Mouse (Mus musculus): ENCODE measurements around the gene Htra1. TPM values are rescaled to one million over a fixed set of nuclear protein-coding genes. Genes with fewer than 3 reads are reported as not detected.

The Htra1 gene
- total and polyA plus RNA-seq, 3 experiments, result not detected

GRCm38 (mm10) chr7:131009178-131009577, 73.3 kb downstream of the Htra1 start:
- Histone ChIP-seq H3K4me3 (ENCODE audit: low read depth, low read length) (no peak overlapping the region), H3K9me3 (replicated peaks) (peaks cover 22% of the 10 kb centered on the region), H3K4me1 (ENCODE audit: insufficient read depth, low read depth, low read length) (no peaks in the 10 kb centered on the region), H3K27me3 (ENCODE audit: insufficient read depth, low read length) (no peaks in the 10 kb centered on the region), H3K36me3 (replicated peaks) (no peaks in the 10 kb centered on the region)
- ATAC-seq (ENCODE audit: extremely low read depth, insufficient number of reproducible peaks, low FRiP score, poor library complexity, severe bottlenecking) (no peak), DNase-seq (ENCODE audit: low spot score) (no peak)
- TF ChIP-seq GATA1 (IDR thresholded peaks at IDR 0.05; ENCODE audit: borderline replicate concordance, low read length) (no peak), CTCF (IDR thresholded peaks at IDR 0.05; ENCODE audit: low read depth, low read length) (no peak), POLR2AphosphoS5 (IDR thresholded peaks at IDR 0.05; ENCODE audit: insufficient replicate concordance, low read depth, low read length) (no peak), GATA2 (IDR thresholded peaks at IDR 0.05; ENCODE audit: borderline replicate concordance, low read depth, low read length) (no peak), TAL1 (conservative IDR thresholded peaks at IDR 0.05; ENCODE audit: low read depth, low read length) (no peak)

GRCm38 (mm10) chr7:131011901-131012300, 76.0 kb downstream of the Htra1 start:
- H3K4me1 ChIP-seq (ENCODE audit: insufficient read depth, low read depth, low read length), result no peaks in the 10 kb centered on the region

GRCm38 (mm10) chr7:131019181-131019580, 83.3 kb downstream of the Htra1 start:
- Histone ChIP-seq H3K36me3 (replicated peaks) (no peaks in the 10 kb centered on the region), H3K4me3 (ENCODE audit: low read depth, low read length) (no peak overlapping the region), H3K9me3 (replicated peaks) (peaks cover 18% of the 10 kb centered on the region), H3K27me3 (ENCODE audit: insufficient read depth, low read length) (no peaks in the 10 kb centered on the region), H3K4me1 (ENCODE audit: insufficient read depth, low read depth, low read length) (no peaks in the 10 kb centered on the region)
- TF ChIP-seq GATA2 (IDR thresholded peaks at IDR 0.05; ENCODE audit: borderline replicate concordance, low read depth, low read length) (no peak), POLR2AphosphoS5 (IDR thresholded peaks at IDR 0.05; ENCODE audit: insufficient replicate concordance, low read depth, low read length) (no peak), CTCF (IDR thresholded peaks at IDR 0.05; ENCODE audit: low read depth, low read length) (no peak), GATA1 (IDR thresholded peaks at IDR 0.05; ENCODE audit: borderline replicate concordance, low read length) (no peak), TAL1 (conservative IDR thresholded peaks at IDR 0.05; ENCODE audit: low read depth, low read length) (no peak)
- ATAC-seq (ENCODE audit: extremely low read depth, insufficient number of reproducible peaks, low FRiP score, poor library complexity, severe bottlenecking) (no peak), DNase-seq (ENCODE audit: low spot score) (no peak)

More at GRCm38 (mm10) chr7:131011901-131012300, 76.0 kb downstream of the Htra1 start:
- DNase-seq (ENCODE audit: low spot score) (no peak), ATAC-seq (ENCODE audit: extremely low read depth, insufficient number of reproducible peaks, low FRiP score, poor library complexity, severe bottlenecking) (no peak)
- Histone ChIP-seq H3K27me3 (ENCODE audit: insufficient read depth, low read length) (no peaks in the 10 kb centered on the region), H3K9me3 (replicated peaks) (peaks cover 6% of the 10 kb centered on the region), H3K36me3 (replicated peaks) (no peaks in the 10 kb centered on the region), H3K4me3 (ENCODE audit: low read depth, low read length) (no peak overlapping the region)
- TF ChIP-seq TAL1 (conservative IDR thresholded peaks at IDR 0.05; ENCODE audit: low read depth, low read length), result no peak
- TF ChIP-seq GATA1 (IDR thresholded peaks at IDR 0.05; ENCODE audit: borderline replicate concordance, low read length), result no peak
- no peak for TF ChIP-seq GATA2 (IDR thresholded peaks at IDR 0.05; ENCODE audit: borderline replicate concordance, low read depth, low read length)
- TF ChIP-seq POLR2AphosphoS5 (IDR thresholded peaks at IDR 0.05; ENCODE audit: insufficient replicate concordance, low read depth, low read length), result no peak
- TF ChIP-seq CTCF (IDR thresholded peaks at IDR 0.05; ENCODE audit: low read depth, low read length), result no peak

- no peaks in the 10 kb centered on the region for H3K27me3 ChIP-seq (ENCODE audit: insufficient read depth, low read length)
- ATAC-seq (ENCODE audit: extremely low read depth, insufficient number of reproducible peaks, low FRiP score, poor library complexity, severe bottlenecking), result no peak
- no peaks in the 10 kb centered on the region for H3K4me1 ChIP-seq (ENCODE audit: insufficient read depth, low read depth, low read length)
- no peaks in the 10 kb centered on the region for H3K36me3 ChIP-seq (replicated peaks)
- TF ChIP-seq GATA2 (IDR thresholded peaks at IDR 0.05; ENCODE audit: borderline replicate concordance, low read depth, low read length), result no peak
- no peak for TF ChIP-seq POLR2AphosphoS5 (IDR thresholded peaks at IDR 0.05; ENCODE audit: insufficient replicate concordance, low read depth, low read length)
- no peak for TF ChIP-seq GATA1 (IDR thresholded peaks at IDR 0.05; ENCODE audit: borderline replicate concordance, low read length)
- DNase-seq (ENCODE audit: low spot score), result no peak
- no peak overlapping the region for H3K4me3 ChIP-seq (ENCODE audit: low read depth, low read length)
- H3K9me3 ChIP-seq (replicated peaks), result peaks cover 45% of the 10 kb centered on the region
Measured at GRCm38 (mm10) chr7:131024807-131025206, 88.9 kb downstream of the Htra1 start.

DNA sequence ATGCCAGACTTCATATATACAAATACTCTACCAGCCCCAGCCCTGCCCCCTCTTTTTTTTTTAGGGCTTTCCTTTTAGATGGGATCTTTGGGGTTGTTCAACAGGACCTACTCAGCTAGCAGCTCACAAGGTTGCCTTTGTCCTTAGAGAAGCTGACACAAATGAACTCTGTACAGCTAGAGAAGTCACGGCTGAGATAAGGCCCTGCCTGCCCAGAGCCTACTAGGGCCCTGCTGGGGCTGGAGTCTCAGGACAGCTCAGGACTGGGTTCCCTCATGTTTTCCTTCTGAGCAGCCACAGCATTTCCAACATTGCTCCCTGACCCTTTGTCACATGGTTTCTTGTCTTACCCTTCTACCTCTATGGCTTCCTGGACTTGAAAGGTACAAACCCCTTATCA, 91.6 kb downstream of the Htra1 start:
- Histone ChIP-seq H3K9me3 (replicated peaks) (peaks cover 63% of the 10 kb centered on the region), H3K4me3 (ENCODE audit: low read depth, low read length) (no peak overlapping the region), H3K4me1 (ENCODE audit: insufficient read depth, low read depth, low read length) (no peaks in the 10 kb centered on the region), H3K36me3 (replicated peaks) (no peaks in the 10 kb centered on the region), H3K27me3 (ENCODE audit: insufficient read depth, low read length) (no peaks in the 10 kb centered on the region)
- no peak for DNase-seq (ENCODE audit: low spot score)
- no peak for TF ChIP-seq TAL1 (conservative IDR thresholded peaks at IDR 0.05; ENCODE audit: low read depth, low read length)
- no peak for TF ChIP-seq GATA2 (IDR thresholded peaks at IDR 0.05; ENCODE audit: borderline replicate concordance, low read depth, low read length)
- no peak for TF ChIP-seq CTCF (IDR thresholded peaks at IDR 0.05; ENCODE audit: low read depth, low read length)
- TF ChIP-seq GATA1 (IDR thresholded peaks at IDR 0.05; ENCODE audit: borderline replicate concordance, low read length), result no peak
- no peak for TF ChIP-seq POLR2AphosphoS5 (IDR thresholded peaks at IDR 0.05; ENCODE audit: insufficient replicate concordance, low read depth, low read length)
- no peak for ATAC-seq (ENCODE audit: extremely low read depth, insufficient number of reproducible peaks, low FRiP score, poor library complexity, severe bottlenecking)

- H3K4me1 ChIP-seq (ENCODE audit: insufficient read depth, low read depth, low read length), result no peaks in the 10 kb centered on the region
- TF ChIP-seq GATA2 (IDR thresholded peaks at IDR 0.05; ENCODE audit: borderline replicate concordance, low read depth, low read length) (no peak), CTCF (IDR thresholded peaks at IDR 0.05; ENCODE audit: low read depth, low read length) (no peak), POLR2AphosphoS5 (IDR thresholded peaks at IDR 0.05; ENCODE audit: insufficient replicate concordance, low read depth, low read length) (no peak), GATA1 (IDR thresholded peaks at IDR 0.05; ENCODE audit: borderline replicate concordance, low read length) (no peak)
- DNase-seq (ENCODE audit: low spot score), result no peak
- no peak within 1 kb of the TSS for H3K4me3 ChIP-seq (ENCODE audit: low read depth, low read length)
- no peaks in the 10 kb centered on the region for H3K27me3 ChIP-seq (ENCODE audit: insufficient read depth, low read length)
- no peaks in the 10 kb centered on the region for H3K36me3 ChIP-seq (replicated peaks)
- peaks cover 67% of the 10 kb centered on the region for H3K9me3 ChIP-seq (replicated peaks)
- no peak for ATAC-seq (ENCODE audit: extremely low read depth, insufficient number of reproducible peaks, low FRiP score, poor library complexity, severe bottlenecking)
Measured at GRCm38 (mm10) chr7:131031755-131032154, 95.8 kb downstream of the Htra1 start, which contains the start of gene Dmbt1. Dmbt1 (plus strand) TSS chr7:131032053.

Other genes with a start within 250 kb of the Htra1 start
- gene Btbd16, start 162.0 kb upstream of the Htra1 start, total RNA-seq (2014; fragmentation: Nextera tagmentation), result not detected in 2 replicates
- gene Btbd16, start 162.0 kb upstream of the Htra1 start, total RNA-seq (2017), result 0.05 and 0.06 TPM in 2 replicates
- not detected in 2 replicates for gene Btbd16, start 162.0 kb upstream of the Htra1 start, polyA plus RNA-seq (2012)
- not detected in 2 replicates for gene Plekha1, start 70.4 kb upstream of the Htra1 start, total RNA-seq (2014; fragmentation: Nextera tagmentation)
- gene Plekha1, start 70.4 kb upstream of the Htra1 start, total RNA-seq (2017), result 0.22 and 0.29 TPM in 2 replicates
- gene Plekha1, start 70.4 kb upstream of the Htra1 start, polyA plus RNA-seq (2012), result not detected in 2 replicates
- not detected in 2 replicates for gene Dmbt1, start 95.9 kb downstream of the Htra1 start, total RNA-seq (2014; fragmentation: Nextera tagmentation)
- under 0.01 TPM in 1 of 2 replicates, not detected in the other for gene Dmbt1, start 95.9 kb downstream of the Htra1 start, total RNA-seq (2017)
- not detected in 2 replicates for gene Dmbt1, start 95.9 kb downstream of the Htra1 start, polyA plus RNA-seq (2012)
- gene 4933402N03Rik, start 210.2 kb downstream of the Htra1 start, total RNA-seq (2014; fragmentation: Nextera tagmentation), result not detected in 2 replicates
- gene 4933402N03Rik, start 210.2 kb downstream of the Htra1 start, total RNA-seq (2017), result 0.44 TPM in 1 of 2 replicates, not detected in the other
- gene 4933402N03Rik, start 210.2 kb downstream of the Htra1 start, polyA plus RNA-seq (2012), result not detected in 2 replicates
- not detected in 2 replicates for gene 5430419D17Rik, start 238.3 kb downstream of the Htra1 start, total RNA-seq (2014; fragmentation: Nextera tagmentation)
- under 0.01 and 0.05 TPM in 2 replicates for gene 5430419D17Rik, start 238.3 kb downstream of the Htra1 start, total RNA-seq (2017)
- not detected in 2 replicates for gene 5430419D17Rik, start 238.3 kb downstream of the Htra1 start, polyA plus RNA-seq (2012)